Mouse (Mus musculus) bone marrow, adult 2 months (tissue): ENCODE measurements at regions not wholly inside any gene's neighbourhood (a gene's known extent, or its start where the extent isn't known, plus 50 kb on each side); places are given as distances from the start of the nearest gene placed in this dataset.

Experiments
- CTCF ChIP-seq: fragments of 200-500 bp; IDR thresholded peaks from 2 replicates; pipeline ENCODE4 v1.5.1; 2011; ENCODE audit warnings: low read length, control low read depth; ENCODE audit not compliant: control insufficient read depth, insufficient read depth
- POLR2A ChIP-seq: fragments of 200-500 bp; IDR thresholded peaks from 2 replicates; pipeline ENCODE4 v1.6.1; 2011; ENCODE audit warnings: low read depth, mild to moderate bottlenecking, control low read depth, low read length, borderline replicate concordance; ENCODE audit not compliant: control insufficient read depth

DNA sequence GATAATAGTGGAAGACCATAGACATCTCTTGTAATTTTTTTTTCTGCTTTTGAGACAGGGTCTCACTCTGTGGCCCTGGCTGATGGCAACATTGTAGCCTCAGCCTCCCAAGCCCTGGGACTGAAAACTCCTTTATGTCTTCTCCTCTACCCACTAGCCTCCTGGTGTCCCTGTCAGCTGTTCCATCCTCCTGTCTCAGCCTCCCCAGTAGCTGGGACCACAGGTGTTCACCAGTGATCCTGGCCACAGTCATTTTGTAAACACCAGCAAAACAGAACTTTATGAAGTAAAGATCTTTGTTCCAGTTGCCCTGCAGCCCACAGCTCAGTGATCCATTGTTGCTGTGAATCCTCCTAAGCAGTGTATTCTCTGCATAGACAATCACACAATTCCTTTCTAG lies 129.9 kb upstream of the Eya4 start:
- TF ChIP-seq POLR2A (no peak), CTCF (no peak)
